Mouse (Mus musculus): Measurements from ENCODE around the gene Camk1d.

GRCm38 (mm10) chr2:5750872-5751271 lies 36.6 kb upstream of the Camk1d start:
- no peak for TF ChIP-seq CTCF (IDR thresholded peaks at IDR 0.05; ENCODE audit: borderline replicate concordance, extremely low read depth, insufficient read depth, insufficient read length)
- TF ChIP-seq POLR2A (IDR thresholded peaks at IDR 0.05; ENCODE audit: borderline replicate concordance, extremely low read depth, insufficient read depth, insufficient read length, poor library complexity, severe bottlenecking), result no peak
